Mouse (Mus musculus) limb, embryonic 13.5 days (tissue): ENCODE measurements around the gene Gemin5. TPM values are rescaled to one million over a fixed set of nuclear protein-coding genes. Genes with fewer than 3 reads are reported as not detected.
"Not testable (repeated sequence)": the region's sequence is repeated elsewhere in the genome, so short reads cannot be mapped to it uniquely, and the experiment has no call there.

Experiments used
- ATAC-seq: fragments of 200-750 bp; cut with Nextera tagmentation; 2 replicates; pipeline ENCODE4 v1.8.0; 2017; ENCODE audit warnings: low read depth, moderate number of reproducible peaks, moderate TSS enrichment; ENCODE audit not compliant: low FRiP score
- H3K27ac ChIP-seq: fragments of 300-500 bp; sonication (generic); 2 replicates; pipeline ENCODE4 v1.5.1; 2015; ENCODE audit warnings: inconsistent platforms, mild to moderate bottlenecking, moderate library complexity
- H3K27me3 ChIP-seq: fragments of 300-500 bp; sonication (generic); 2 replicates; pipeline ENCODE4 v1.6.1; 2015; ENCODE audit warnings: mild to moderate bottlenecking, inconsistent platforms
- H3K36me3 ChIP-seq: fragments of 300-500 bp; sonication (generic); 2 replicates; pipeline ENCODE4 v1.6.1; 2015; ENCODE audit warnings: inconsistent platforms, mild to moderate bottlenecking, moderate library complexity
- H3K4me1 ChIP-seq: fragments of 300-500 bp; sonication (generic); 2 replicates; pipeline ENCODE4 v1.6.1; 2015; ENCODE audit warnings: inconsistent platforms
- H3K4me2 ChIP-seq: fragments of 300-500 bp; sonication (generic); replicated peaks from 2 replicates; pipeline ENCODE4 v1.6.1; 2015; ENCODE audit warnings: inconsistent platforms, mild to moderate bottlenecking, moderate library complexity
- H3K4me3 ChIP-seq: fragments of 300-500 bp; sonication (generic); 2 replicates; pipeline ENCODE4 v1.5.1; 2015; ENCODE audit warnings: moderate library complexity, mild to moderate bottlenecking, inconsistent platforms
- H3K9ac ChIP-seq: fragments of 300-500 bp; sonication (generic); 2 replicates; pipeline ENCODE4 v1.6.1; 2015; ENCODE audit warnings: mild to moderate bottlenecking, inconsistent platforms
- H3K9me3 ChIP-seq: fragments of 300-500 bp; sonication (generic); 2 replicates; pipeline ENCODE4 v1.6.1; 2016; ENCODE audit warnings: inconsistent platforms
- WGBS: fragments of 180-500 bp; shearing (Covaris S2); methylation state at CpG from one replicate; pipeline ENCODE4 v1.1.7; 2015; 5-methylcytosine and 5-hydroxymethylcytosine counted together
- polyA plus RNA-seq: library from polyadenylated mRNA; unstranded; fragments of >200 nt; fragmentation: Nextera tagmentation; extraction: Ambion mirVana; gene quantifications from 2 replicates; pipeline ENCODE4 v1.2.1, GENCODE M21; 2015

Gemin5 gene
- polyA plus RNA-seq: 24.3 and 26.4 TPM in 2 replicates

GRCm38 (mm10) chr11:58168167-58168915 is at the start of gene Gemin5:
Gene Gemin5 (minus strand): TSS chr11:58168539.
- Histone ChIP-seq H3K36me3 (peaks cover 39% of the 10 kb centered on the region), H3K27me3 (no peaks in the 10 kb centered on the region), H3K4me3 (peak within 1 kb of the TSS; percentile 89), H3K4me2 (peak within 1 kb of the TSS; percentile 86), H3K9ac (peak within 1 kb of the TSS; percentile 93), H3K9me3 (no peaks in the 10 kb centered on the region), H3K4me1 (peaks cover 20% of the 10 kb centered on the region), H3K27ac (no peak within 1 kb of the TSS)
- peak; percentile 83 for ATAC-seq
- WGBS: 1% methylated on average over 67 of the region's 71 CpGs

GRCm38 (mm10) chr11:58216823-58217222 is 48.5 kb upstream of the Gemin5 start:
- Histone ChIP-seq H3K4me3 (no peak overlapping the region), H3K9ac (no peak overlapping the region), H3K27ac (no peak overlapping the region), H3K4me2 (no peak overlapping the region), H3K4me1 (peaks cover 5% of the 10 kb centered on the region; the same call in 1 of the 2 replicates), H3K36me3 (no peaks in the 10 kb centered on the region), H3K27me3 (no peaks in the 10 kb centered on the region), H3K9me3 (no peaks in the 10 kb centered on the region)
- WGBS: 83% methylated on average over 6 of the region's 6 CpGs
- no peak for ATAC-seq

DNA sequence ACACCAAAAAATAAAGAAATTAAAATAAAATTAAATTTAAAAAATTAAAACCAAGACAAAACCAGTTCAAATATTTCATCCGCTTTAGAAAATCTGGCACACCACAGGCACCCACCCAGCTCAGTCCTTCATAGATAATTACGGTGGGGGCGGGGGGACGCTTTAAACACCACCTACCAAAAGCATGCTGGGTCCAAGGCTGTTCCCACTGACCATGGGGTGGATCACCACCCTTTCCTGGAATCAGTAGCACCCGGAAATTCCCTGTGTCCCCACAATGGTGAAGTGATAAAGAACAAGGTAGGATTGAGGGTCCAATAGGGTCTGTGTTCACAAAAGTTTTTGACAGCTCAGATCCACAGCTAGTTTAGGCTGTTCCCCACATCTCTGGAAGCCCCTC is 47.5 kb upstream of the Gemin5 start:
- WGBS: 81% methylated on average over 5 of the region's 5 CpGs
- Histone ChIP-seq H3K9me3 (no peaks in the 10 kb centered on the region), H3K27ac (no peak overlapping the region), H3K4me3 (no peak overlapping the region), H3K36me3 (no peaks in the 10 kb centered on the region), H3K4me2 (no peak overlapping the region), H3K4me1 (peaks cover 11% of the 10 kb centered on the region), H3K27me3 (no peaks in the 10 kb centered on the region), H3K9ac (no peak overlapping the region)
- no peak for ATAC-seq

DNA sequence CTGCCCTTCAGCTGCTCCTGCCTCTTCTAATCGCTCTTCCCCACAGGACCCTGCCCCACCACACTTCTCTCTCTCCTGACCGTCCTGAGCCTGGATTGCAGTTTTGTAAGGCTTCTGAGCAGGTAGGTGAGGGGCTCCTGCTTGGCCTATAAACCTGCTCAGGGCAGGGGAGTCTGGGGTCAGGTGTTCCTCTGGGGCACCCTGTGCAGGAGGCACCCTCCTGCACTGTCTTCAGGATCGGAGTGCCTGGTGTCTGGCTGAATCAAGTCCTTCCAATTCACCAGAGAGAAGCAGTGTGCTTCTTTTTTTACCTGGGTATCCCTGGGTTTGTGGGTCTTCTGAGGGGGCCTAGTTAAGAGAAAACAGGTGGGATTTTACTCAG is 46.7 kb upstream of the Gemin5 start:
- H3K9me3 ChIP-seq, H3K27me3 ChIP-seq, H3K27ac ChIP-seq, H3K36me3 ChIP-seq: not testable (repeated sequence)
- Histone ChIP-seq H3K9ac (peak overlapping the region; percentile 35; the same call in 1 of the 2 replicates), H3K4me1 (peaks cover 13% of the 10 kb centered on the region), H3K4me3 (peak overlapping the region; percentile 49), H3K4me2 (peak overlapping the region; percentile 64)
- WGBS: 10% methylated on average over 2 of the region's 3 CpGs
- ATAC-seq: peak; percentile 29; the same call in 1 of the 2 replicates

DNA sequence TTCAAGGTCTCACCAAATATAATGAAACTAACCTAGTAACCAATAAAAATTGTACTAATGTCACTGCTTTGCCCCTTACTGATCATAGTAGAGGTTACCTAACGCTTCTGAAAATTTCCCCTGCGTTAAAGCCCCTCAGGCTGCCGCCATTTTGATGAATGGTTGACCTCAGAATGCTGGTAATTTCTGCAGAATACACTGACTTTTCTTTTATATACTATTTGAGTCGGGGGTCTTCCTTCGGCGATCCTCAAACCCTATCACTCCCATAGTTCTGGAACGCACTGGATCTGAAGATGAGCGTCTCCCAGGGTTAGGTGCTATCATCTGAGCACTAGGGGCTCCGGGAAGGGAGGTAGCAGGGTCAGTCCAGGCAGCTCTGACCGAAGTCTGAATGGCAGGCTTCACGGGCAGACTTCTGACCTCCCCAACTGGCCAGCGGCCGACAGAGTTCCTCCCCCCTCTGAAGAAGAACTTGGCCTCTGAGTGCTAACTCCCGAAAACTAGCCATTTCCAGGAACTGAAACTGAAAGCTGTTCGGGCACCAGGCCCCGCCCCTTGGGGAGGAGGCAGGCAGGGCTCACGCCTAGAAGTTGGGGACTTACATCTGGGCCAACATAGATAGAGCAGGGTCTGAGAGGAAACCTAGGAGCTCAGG is 46.2 kb upstream of the Gemin5 start:
- H3K4me3 ChIP-seq: peak overlapping the region; percentile 49
- H3K9ac ChIP-seq: peak overlapping the region; percentile 66
- H3K9me3 ChIP-seq: no peaks in the 10 kb centered on the region
- peaks cover 13% of the 10 kb centered on the region for H3K4me1 ChIP-seq
- H3K27ac ChIP-seq: no peak overlapping the region
- ATAC-seq: peak; percentile 64; the same call in 1 of the 2 replicates
- 31% methylated on average over 17 of the region's 17 CpGs for WGBS
- H3K27me3 ChIP-seq: no peaks in the 10 kb centered on the region
- H3K4me2 ChIP-seq: peak overlapping the region; percentile 64
- no peaks in the 10 kb centered on the region for H3K36me3 ChIP-seq

DNA sequence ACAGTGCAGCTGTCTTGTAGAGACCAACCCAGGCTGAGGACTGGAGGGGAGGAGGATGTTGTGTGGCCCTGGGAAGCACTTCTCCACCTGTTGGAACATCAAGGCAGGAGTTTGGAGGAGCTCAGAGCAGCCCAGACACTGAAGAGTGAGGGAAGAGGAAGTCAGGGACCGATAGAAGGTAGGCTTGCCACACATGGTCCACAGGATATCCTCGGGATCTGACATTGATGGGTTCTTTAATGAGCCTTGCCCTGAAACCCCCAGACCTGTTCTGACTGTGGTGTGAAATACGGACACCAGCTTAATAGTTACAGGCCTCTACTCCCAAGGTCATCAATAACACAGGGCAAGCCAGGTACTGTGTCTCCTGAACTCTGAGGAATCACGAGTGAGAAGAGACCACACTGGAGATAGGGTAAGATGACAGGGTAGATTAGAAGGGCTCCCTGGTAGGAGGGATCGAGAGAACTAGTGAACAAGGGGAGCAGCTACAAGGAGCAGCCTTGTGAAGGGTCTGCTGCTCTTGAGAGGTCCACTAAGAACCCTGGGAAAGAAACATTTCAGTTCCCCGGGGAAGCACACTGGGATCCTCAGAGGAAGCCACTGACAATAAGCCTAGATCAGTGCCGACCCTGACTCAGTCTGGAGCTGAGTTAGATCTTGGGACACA is 45.5 kb upstream of the Gemin5 start:
- ATAC-seq: no peak
- no peak overlapping the region; the same call in 1 of the 2 replicates for H3K4me2 ChIP-seq
- 78% methylated on average over 7 of the region's 7 CpGs for WGBS
- no peaks in the 10 kb centered on the region for H3K9me3 ChIP-seq
- peaks cover 13% of the 10 kb centered on the region for H3K4me1 ChIP-seq
- H3K4me3 ChIP-seq: peak overlapping the region; percentile 49; the same call in 1 of the 2 replicates
- H3K9ac ChIP-seq: no peak overlapping the region
- no peaks in the 10 kb centered on the region for H3K36me3 ChIP-seq
- no peak overlapping the region for H3K27ac ChIP-seq
- H3K27me3 ChIP-seq: no peaks in the 10 kb centered on the region

- Histone ChIP-seq H3K27me3 (no peaks in the 10 kb centered on the region), H3K27ac (no peak overlapping the region), H3K4me3 (no peak overlapping the region), H3K36me3 (no peaks in the 10 kb centered on the region), H3K9me3 (no peaks in the 10 kb centered on the region), H3K4me2 (peak overlapping the region; percentile 32), H3K9ac (no peak overlapping the region), H3K4me1 (peaks cover 13% of the 10 kb centered on the region)
- ATAC-seq: no peak
- WGBS: 17% methylated on average over 2 of the region's 2 CpGs
Measured at GRCm38 (mm10) chr11:58211682-58212067, 43.3 kb upstream of the Gemin5 start.

DNA sequence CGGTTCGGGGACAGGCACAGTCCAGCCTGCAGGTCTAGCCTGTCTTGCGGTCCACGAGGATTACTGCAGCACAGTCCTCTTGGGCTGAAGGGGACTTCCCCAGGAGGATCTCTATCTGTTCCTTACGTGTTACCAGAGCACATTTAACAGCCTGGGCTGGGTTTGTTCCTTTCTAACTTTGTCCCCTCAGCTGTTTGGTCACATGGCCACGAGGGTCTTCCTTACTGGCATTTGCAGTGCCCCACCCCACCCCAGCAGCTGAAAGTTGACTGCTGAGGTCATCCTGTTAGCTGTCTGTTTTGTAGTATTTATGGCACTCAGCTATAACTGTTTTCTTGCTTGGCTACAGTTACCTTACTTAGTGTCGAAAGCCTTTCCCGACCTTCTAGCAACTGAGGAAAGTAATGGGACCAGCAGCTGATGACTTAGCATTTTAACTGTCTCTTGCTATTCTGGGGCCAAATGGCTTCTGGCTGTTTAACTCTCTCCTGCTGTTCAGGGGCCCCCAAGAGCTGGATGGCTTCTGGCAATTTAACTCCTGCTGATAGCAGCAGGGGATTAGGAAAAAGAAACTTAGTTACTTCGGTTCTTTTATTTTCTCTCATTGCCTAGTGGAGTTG is 42.8 kb upstream of the Gemin5 start:
- H3K9ac ChIP-seq: no peak overlapping the region
- H3K27me3 ChIP-seq: no peaks in the 10 kb centered on the region
- 19% methylated on average over 9 of the region's 9 CpGs for WGBS
- peak overlapping the region; percentile 32 for H3K4me2 ChIP-seq
- no peak overlapping the region for H3K4me3 ChIP-seq
- H3K27ac ChIP-seq: no peak overlapping the region
- ATAC-seq: peak; percentile 71
- no peaks in the 10 kb centered on the region for H3K36me3 ChIP-seq
- H3K9me3 ChIP-seq: no peaks in the 10 kb centered on the region
- H3K4me1 ChIP-seq: peaks cover 13% of the 10 kb centered on the region

- 95% methylated on average over 1 of the region's 1 CpGs for WGBS
- no peak overlapping the region; the same call in 1 of the 2 replicates for H3K27ac ChIP-seq
- H3K36me3 ChIP-seq: no peaks in the 10 kb centered on the region
- ATAC-seq: no peak
- H3K9me3 ChIP-seq: no peaks in the 10 kb centered on the region
- H3K27me3 ChIP-seq: no peaks in the 10 kb centered on the region
- no peak overlapping the region for H3K4me3 ChIP-seq
- H3K4me1 ChIP-seq: peaks cover 12% of the 10 kb centered on the region
- H3K9ac ChIP-seq: no peak overlapping the region
- H3K4me2 ChIP-seq: no peak overlapping the region
Measured at GRCm38 (mm10) chr11:58210321-58210886, 42.1 kb upstream of the Gemin5 start.

DNA sequence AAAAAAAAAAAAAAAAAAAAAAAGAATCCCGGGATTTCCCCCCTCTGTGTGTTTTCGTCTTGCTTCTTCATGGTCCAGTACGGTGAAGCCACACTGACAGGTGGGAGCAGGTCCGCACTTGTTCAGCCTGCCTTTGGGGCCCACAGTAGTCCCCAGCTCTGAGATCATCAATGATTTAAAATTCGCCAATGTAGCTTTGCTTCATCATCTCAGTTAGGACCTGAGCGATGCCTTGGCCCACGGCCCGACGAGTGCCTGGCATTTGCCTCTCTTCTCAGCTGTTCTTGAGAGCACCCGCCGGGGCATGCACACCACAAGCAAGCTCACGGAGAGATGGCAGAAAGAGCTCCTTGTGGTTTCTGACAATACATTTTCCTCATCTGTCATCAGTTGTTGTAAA is 32.7 kb upstream of the Gemin5 start:
- no peak overlapping the region for H3K4me3 ChIP-seq
- H3K9me3 ChIP-seq: no peaks in the 10 kb centered on the region
- WGBS: 86% methylated on average over 12 of the region's 12 CpGs
- H3K9ac ChIP-seq: no peak overlapping the region
- no peaks in the 10 kb centered on the region for H3K36me3 ChIP-seq
- peaks cover 6% of the 10 kb centered on the region; the same call in 1 of the 2 replicates for H3K4me1 ChIP-seq
- no peak overlapping the region for H3K4me2 ChIP-seq
- no peak for ATAC-seq
- H3K27me3 ChIP-seq: no peaks in the 10 kb centered on the region
- H3K27ac ChIP-seq: no peak overlapping the region

GRCm38 (mm10) chr11:58200226-58200625 is 31.9 kb upstream of the Gemin5 start:
- H3K4me3 ChIP-seq: no peak overlapping the region
- no peak overlapping the region for H3K4me2 ChIP-seq

More at GRCm38 (mm10) chr11:58200226-58200625, 31.9 kb upstream of the Gemin5 start:
- Histone ChIP-seq H3K36me3 (no peaks in the 10 kb centered on the region), H3K27ac (no peak overlapping the region), H3K27me3 (no peaks in the 10 kb centered on the region), H3K4me1 (peaks cover 6% of the 10 kb centered on the region; the same call in 1 of the 2 replicates), H3K9me3 (no peaks in the 10 kb centered on the region), H3K9ac (no peak overlapping the region)
- WGBS: 84% methylated on average over 4 of the region's 4 CpGs
- no peak for ATAC-seq
